Mouse (Mus musculus): ENCODE data around the gene Eml4. TPM values are rescaled to one million over a fixed set of nuclear protein-coding genes. Genes with fewer than 3 reads are reported as not detected.

Gene Eml4
- polyA plus RNA-seq, 1 experiment from 2014 or later = 32.3 TPM

GRCm38 (mm10) chr17:83322621-83323335 is 28.0 kb upstream of the Eml4 start:
- 0 out of 2 replicates have a peak, but pooled peaks cover 4% of the 10 kb centered on the region for H3K27me3 ChIP-seq
- H3K9me3 ChIP-seq = no peaks in the 10 kb centered on the region
- 0 out of 2 replicates have a peak, but pooled peaks have one; percentile 28 for ATAC-seq (ENCODE audit: low FRiP score)
- H3K36me3 ChIP-seq = no peaks in the 10 kb centered on the region
- H3K4me2 ChIP-seq = peak overlapping the region; percentile 55
- peak overlapping the region; percentile 20; the same call in 1 of the 2 replicates for H3K27ac ChIP-seq
- H3K4me1 ChIP-seq (replicated peaks) = peaks cover 12% of the 10 kb centered on the region
- 12% methylated on average over 25 of the region's 25 CpGs for WGBS
- H3K4me3 ChIP-seq = peak overlapping the region; percentile 30
- H3K9ac ChIP-seq = peak overlapping the region; percentile 62

GRCm38 (mm10) chr17:83323410-83324268 is 27.1 kb upstream of the Eml4 start:
- no peaks in the 10 kb centered on the region for H3K9me3 ChIP-seq
- no peak overlapping the region for H3K27ac ChIP-seq
- no peaks in the 10 kb centered on the region for H3K36me3 ChIP-seq
- H3K9ac ChIP-seq = no peak overlapping the region
- no peak for ATAC-seq (ENCODE audit: low FRiP score)
- H3K27me3 ChIP-seq = 0 out of 2 replicates have a peak, but pooled peaks cover 4% of the 10 kb centered on the region
- no peak overlapping the region for H3K4me2 ChIP-seq
- H3K4me3 ChIP-seq = no peak overlapping the region
- WGBS = 62% methylated on average over 19 of the region's 19 CpGs
- H3K4me1 ChIP-seq (replicated peaks) = peaks cover 12% of the 10 kb centered on the region

GRCm38 (mm10) chr17:83324269-83324616 is 26.5 kb upstream of the Eml4 start:
- Histone ChIP-seq H3K4me1 (replicated peaks) (peaks cover 12% of the 10 kb centered on the region), H3K27ac (no peak overlapping the region), H3K27me3 (0 out of 2 replicates have a peak, but pooled peaks cover 4% of the 10 kb centered on the region), H3K9me3 (no peaks in the 10 kb centered on the region), H3K36me3 (no peaks in the 10 kb centered on the region), H3K4me2 (no peak overlapping the region), H3K9ac (no peak overlapping the region), H3K4me3 (no peak overlapping the region)
- ATAC-seq (ENCODE audit: low FRiP score) = no peak
- WGBS = 91% methylated on average over 11 of the region's 11 CpGs

- whole genome bisulfite sequencing = 55% methylated on average over 13 of the region's 13 CpGs
- ATAC-seq (ENCODE audit: low FRiP score) = no peak
- no peak overlapping the region for H3K4me3 ChIP-seq
- no peaks in the 10 kb centered on the region for H3K36me3 ChIP-seq
- H3K9ac ChIP-seq = no peak overlapping the region
- H3K27ac ChIP-seq = no peak overlapping the region
- no peaks in the 10 kb centered on the region for H3K9me3 ChIP-seq
- no peaks in the 10 kb centered on the region for H3K27me3 ChIP-seq
- no peaks in the 10 kb centered on the region for H3K4me1 ChIP-seq (replicated peaks)
- peak overlapping the region; percentile 39 for H3K4me2 ChIP-seq
These were observed 15.5 kb upstream of the Eml4 start for GRCm38 (mm10) chr17:83335183-83335584.

- Histone ChIP-seq H3K36me3 (no peaks in the 10 kb centered on the region), H3K9ac (no peak overlapping the region), H3K4me3 (no peak overlapping the region), H3K27ac (no peak overlapping the region), H3K4me1 (replicated peaks) (peaks cover 7% of the 10 kb centered on the region; the same call in 1 of the 2 replicates), H3K27me3 (no peaks in the 10 kb centered on the region), H3K4me2 (no peak overlapping the region), H3K9me3 (no peaks in the 10 kb centered on the region)
- ATAC-seq (ENCODE audit: low FRiP score) = no peak
- WGBS = 77% methylated on average over 13 of the region's 13 CpGs
These were observed 13.5 kb upstream of the Eml4 start for GRCm38 (mm10) chr17:83337051-83337898.

GRCm38 (mm10) chr17:83339368-83340085 is 11.2 kb upstream of the Eml4 start:
- Histone ChIP-seq H3K9me3 (no peaks in the 10 kb centered on the region), H3K4me1 (replicated peaks) (peaks cover 9% of the 10 kb centered on the region; the same call in 1 of the 2 replicates), H3K27ac (no peak overlapping the region), H3K4me3 (no peak overlapping the region), H3K4me2 (no peak overlapping the region), H3K9ac (no peak overlapping the region), H3K36me3 (no peaks in the 10 kb centered on the region), H3K27me3 (no peaks in the 10 kb centered on the region)
- ATAC-seq (ENCODE audit: low FRiP score) = no peak
- whole genome bisulfite sequencing = 81% methylated on average over 13 of the region's 13 CpGs

GRCm38 (mm10) chr17:83340895-83341524 is 9.7 kb upstream of the Eml4 start:
- Histone ChIP-seq H3K9me3 (no peaks in the 10 kb centered on the region), H3K27me3 (no peaks in the 10 kb centered on the region), H3K36me3 (no peaks in the 10 kb centered on the region), H3K4me3 (no peak overlapping the region), H3K4me2 (no peak overlapping the region), H3K27ac (no peak overlapping the region), H3K4me1 (replicated peaks) (peaks cover 9% of the 10 kb centered on the region; the same call in 1 of the 2 replicates), H3K9ac (no peak overlapping the region)
- WGBS = 78% methylated on average over 16 of the region's 16 CpGs
- no peak for ATAC-seq (ENCODE audit: low FRiP score)

GRCm38 (mm10) chr17:83344226-83344625 is 6.5 kb upstream of the Eml4 start:
- Histone ChIP-seq H3K27me3 (no peaks in the 10 kb centered on the region), H3K4me2 (no peak overlapping the region), H3K4me3 (no peak overlapping the region), H3K9me3 (no peaks in the 10 kb centered on the region), H3K27ac (no peak overlapping the region), H3K36me3 (no peaks in the 10 kb centered on the region), H3K9ac (no peak overlapping the region), H3K4me1 (replicated peaks) (peaks cover 9% of the 10 kb centered on the region; the same call in 1 of the 2 replicates)
- ATAC-seq (ENCODE audit: low FRiP score) = no peak
- WGBS = 83% methylated on average over 7 of the region's 7 CpGs

GRCm38 (mm10) chr17:83348056-83348822 is 2.5 kb upstream of the Eml4 start:
- Histone ChIP-seq H3K4me2 (no peak overlapping the region), H3K9me3 (no peaks in the 10 kb centered on the region), H3K4me1 (replicated peaks) (peaks cover 20% of the 10 kb centered on the region), H3K4me3 (no peak overlapping the region), H3K36me3 (no peaks in the 10 kb centered on the region), H3K9ac (no peak overlapping the region), H3K27ac (no peak overlapping the region), H3K27me3 (no peaks in the 10 kb centered on the region)
- WGBS = 72% methylated on average over 9 of the region's 9 CpGs
- no peak for ATAC-seq (ENCODE audit: low FRiP score)

GRCm38 (mm10) chr17:83351119-83351531 is 394 bp downstream of the Eml4 start:
- Histone ChIP-seq H3K4me1 (replicated peaks) (peaks cover 23% of the 10 kb centered on the region), H3K9me3 (no peaks in the 10 kb centered on the region), H3K27ac (peak overlapping the region; percentile 92), H3K36me3 (no peaks in the 10 kb centered on the region), H3K9ac (peak overlapping the region; percentile 92), H3K27me3 (no peaks in the 10 kb centered on the region), H3K4me3 (peak overlapping the region; percentile 83), H3K4me2 (peak overlapping the region; percentile 80)
- ATAC-seq (ENCODE audit: low FRiP score) = peak; percentile 78
- WGBS = 0% methylated on average over 45 of the region's 57 CpGs
